27 mouse cellular contexts compared by ENCODE assay signal in the genomic region with DNA sequence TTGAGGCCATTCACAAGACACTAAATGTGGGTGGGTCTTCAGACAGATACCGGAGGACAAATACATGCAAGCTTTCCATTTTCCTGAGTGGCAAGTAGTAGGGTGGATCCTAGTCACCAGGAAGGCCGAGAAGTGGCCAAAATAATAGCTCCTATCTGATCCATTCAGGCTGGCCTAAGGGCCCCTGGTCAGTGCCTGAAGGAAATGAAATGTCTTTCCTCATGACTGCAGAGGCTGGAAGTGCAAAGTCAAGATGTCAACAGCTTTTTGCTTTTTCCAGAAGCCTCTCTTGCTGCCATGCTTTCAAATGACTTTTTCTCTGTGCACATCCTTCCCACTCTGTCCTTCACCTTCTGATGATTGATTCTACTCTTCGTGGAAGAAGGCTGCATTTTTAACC.
"Had no signal": no experiment of that assay in that cellular context is flagged by ENCODE, and none has a peak within 500 bp of the region (broad histone marks: within the 10 kb centered on the region; RNA-seq: fewer than 3 reads in every experiment).

No protein-coding gene starts in this region.

- H3K9me3 ChIP-seq: embryonic facial prominence, embryonic 10.5 days; embryonic facial prominence, embryonic 12.5 days; embryonic facial prominence, embryonic 13.5 days; embryonic facial prominence, embryonic 15.5 days; forebrain, embryonic 10.5 days; forebrain, embryonic 12.5 days; forebrain, embryonic 13.5 days; forebrain, embryonic 15.5 days; heart, embryonic 10.5 days had no signal

- H3K4me1 ChIP-seq: embryonic facial prominence, embryonic 12.5 days; embryonic facial prominence, embryonic 13.5 days; embryonic facial prominence, embryonic 15.5 days; forebrain, embryonic 12.5 days; forebrain, embryonic 15.5 days had no signal

- H3K36me3 ChIP-seq: embryonic facial prominence, embryonic 10.5 days; embryonic facial prominence, embryonic 12.5 days; embryonic facial prominence, embryonic 13.5 days; embryonic facial prominence, embryonic 15.5 days; forebrain, embryonic 10.5 days; forebrain, embryonic 12.5 days; forebrain, embryonic 15.5 days; heart, embryonic 10.5 days had no signal

- H3K9ac ChIP-seq: embryonic facial prominence, embryonic 12.5 days; embryonic facial prominence, embryonic 13.5 days; embryonic facial prominence, embryonic 15.5 days; forebrain, embryonic 12.5 days; forebrain, embryonic 13.5 days; forebrain, embryonic 15.5 days; forebrain, postnatal 0 days had no signal

- H3K27ac ChIP-seq: embryonic facial prominence, embryonic 10.5 days; embryonic facial prominence, embryonic 12.5 days; embryonic facial prominence, embryonic 13.5 days; embryonic facial prominence, embryonic 15.5 days; forebrain, embryonic 10.5 days; forebrain, embryonic 12.5 days; forebrain, embryonic 13.5 days; forebrain, embryonic 15.5 days; gastrocnemius, adult 2 months; heart, adult 2 months; heart, embryonic 10.5 days had no signal

- ATAC-seq: forebrain, embryonic 13.5 days; forebrain, embryonic 14.5 days; forebrain, embryonic 15.5 days; forebrain, embryonic 16.5 days; forebrain, postnatal 0 days had no signal

- H3K27me3 ChIP-seq: embryonic facial prominence, embryonic 12.5 days; embryonic facial prominence, embryonic 13.5 days; embryonic facial prominence, embryonic 15.5 days; forebrain, embryonic 12.5 days; forebrain, embryonic 13.5 days; forebrain, embryonic 15.5 days had no signal

- H3K4me2 ChIP-seq: embryonic facial prominence, embryonic 12.5 days; embryonic facial prominence, embryonic 13.5 days; embryonic facial prominence, embryonic 15.5 days; forebrain, embryonic 12.5 days; forebrain, embryonic 13.5 days; forebrain, embryonic 15.5 days had no signal

- DNase-seq: cerebellum, adult 9-10 months; cerebellum, adult 9-11 months; cerebellum, postnatal 10 days; cerebellum, postnatal 14 days; cerebellum, postnatal 25 days; cerebellum, postnatal 36 days; embryo, embryonic 11 days; forebrain, postnatal 0 days; gastrocnemius, adult 2 months; gastrocnemius, postnatal 10 days; gastrocnemius, postnatal 14 days; gastrocnemius, postnatal 25 days; gastrocnemius, postnatal 36 days; heart, adult 18-20 months; heart, adult 2 months had no signal

- H3K4me3 ChIP-seq: embryonic facial prominence, embryonic 10.5 days; embryonic facial prominence, embryonic 12.5 days; embryonic facial prominence, embryonic 13.5 days; embryonic facial prominence, embryonic 15.5 days; erythroblast, embryonic 14.5 days; forebrain, embryonic 10.5 days; forebrain, embryonic 12.5 days; forebrain, embryonic 13.5 days; forebrain, embryonic 15.5 days; gastrocnemius, adult 2 months; heart, adult 2 months; heart, embryonic 10.5 days had no signal
